Mouse (Mus musculus) MEL (cell line): ENCODE data around the gene Kcnj6. TPM values are rescaled to one million over a fixed set of nuclear protein-coding genes. Genes with fewer than 3 reads are reported as not detected.
A peak's percentile ranks its signal among the peaks of the same experiment; 100 is the strongest.

Experiments
- DNase-seq: peaks from one replicate; pipeline ENCODE4 v3.0.0; 2011; ENCODE audit warnings: low read depth, low spot score
- H3K27ac ChIP-seq: 2 replicates; pipeline ENCODE4 v1.5.1; 2012; ENCODE audit warnings: low read depth, mild to moderate bottlenecking, control low read depth, low read length, moderate library complexity; ENCODE audit not compliant: control insufficient read depth
- H3K27me3 ChIP-seq, 2 experiments: fragments of 150-350 bp in 1 of 2; sonication (generic) in 1 of 2; 2 replicates each; pipeline ENCODE4 v1.6.1; 2012; ENCODE audit warnings: low read length in 2 of 2, mild to moderate bottlenecking in 2 of 2, improper control_type of control experiment in 1 of 2, moderate library complexity in 1 of 2; ENCODE audit not compliant: insufficient read depth in 2 of 2, control insufficient read depth in 1 of 2
- H3K36me3 ChIP-seq, 2 experiments: 2 replicates each; pipeline ENCODE4 v1.6.1; 2012 to 2014; ENCODE audit warnings: low read length in 2 of 2, improper control_type of control experiment in 1 of 2, inconsistent platforms in 1 of 2, mild to moderate bottlenecking in 1 of 2; ENCODE audit not compliant: insufficient read depth in 2 of 2, control insufficient read depth in 1 of 2
- H3K4me1 ChIP-seq, 2 experiments: fragments of 150-350 bp in 1 of 2; sonication (generic) in 1 of 2; 2 replicates each; pipeline ENCODE4 v1.6.1; 2012; ENCODE audit warnings: low read length in 2 of 2, improper control_type of control experiment in 1 of 2, mild to moderate bottlenecking in 1 of 2; ENCODE audit not compliant: insufficient read depth in 2 of 2, control insufficient read depth in 1 of 2
- H3K4me3 ChIP-seq, 2 experiments: fragments of 150-350 bp in 1 of 2; sonication (generic) in 1 of 2; 2 replicates each; pipeline ENCODE4 v1.5.1; 2012; ENCODE audit warnings: low read depth in 2 of 2, low read length in 2 of 2, mild to moderate bottlenecking in 2 of 2, moderate library complexity in 2 of 2, control low read depth in 1 of 2, improper control_type of control experiment in 1 of 2; ENCODE audit not compliant: control insufficient read depth in 1 of 2, insufficient read depth in 1 of 2
- H3K79me2 ChIP-seq: 2 replicates; pipeline ENCODE4 v1.6.1; 2012; ENCODE audit warnings: mild to moderate bottlenecking, low read length, moderate library complexity; ENCODE audit not compliant: control insufficient read depth, poor library complexity, insufficient read depth
- H3K9ac ChIP-seq: 2 replicates; pipeline ENCODE4 v1.6.1; 2012; ENCODE audit warnings: low read depth, mild to moderate bottlenecking, control low read depth, low read length, moderate library complexity; ENCODE audit not compliant: control insufficient read depth, poor library complexity, severe bottlenecking
- H3K9me3 ChIP-seq: fragments of 150-350 bp; sonication (generic); replicated peaks from 2 replicates; pipeline ENCODE4 v1.6.1; 2012; ENCODE audit warnings: mild to moderate bottlenecking, low read length, improper control_type of control experiment, moderate library complexity; ENCODE audit not compliant: insufficient read depth
- CHD1 ChIP-seq: IDR thresholded peaks from 2 replicates; pipeline ENCODE4 v1.6.1; 2012; ENCODE audit warnings: low read depth, mild to moderate bottlenecking, inconsistent platforms, low read length, improper control_type of control experiment
- CTCF ChIP-seq, 3 experiments: IDR thresholded peaks in 2 of 3; conservative IDR thresholded peaks in 1 of 3; 2 replicates each; pipeline ENCODE4 v1.5.1; 2011 to 2012; ENCODE audit warnings: low read length in 3 of 3, low read depth in 2 of 3, mild to moderate bottlenecking in 2 of 3, improper control_type of control experiment in 1 of 3, inconsistent platforms in 1 of 3, mixed read lengths in 1 of 3, moderate library complexity in 1 of 3; ENCODE audit not compliant: control insufficient read depth in 1 of 3, insufficient read depth in 1 of 3, poor library complexity in 1 of 3, severe bottlenecking in 1 of 3
- E2F4 ChIP-seq: IDR thresholded peaks from 2 replicates; pipeline ENCODE4 v1.6.1; 2011; ENCODE audit warnings: low read depth, low read length, improper control_type of control experiment, borderline replicate concordance
- EP300 ChIP-seq, 2 experiments: IDR thresholded peaks; 2 replicates each; pipeline ENCODE4 v1.6.1; 2011; ENCODE audit warnings: improper control_type of control experiment in 2 of 2, low read length in 2 of 2, low read depth in 1 of 2, mild to moderate bottlenecking in 1 of 2
- ETS1 ChIP-seq: IDR thresholded peaks from 2 replicates; pipeline ENCODE4 v1.6.1; 2012; ENCODE audit warnings: low read depth, mild to moderate bottlenecking, inconsistent platforms, low read length, improper control_type of control experiment, moderate library complexity
- GABPA ChIP-seq: IDR thresholded peaks from 2 replicates; pipeline ENCODE4 v1.6.1; 2012; ENCODE audit warnings: low read depth, mild to moderate bottlenecking, inconsistent platforms, low read length, improper control_type of control experiment, moderate library complexity
- GATA1 ChIP-seq: IDR thresholded peaks from 2 replicates; pipeline ENCODE4 v1.6.1; 2011; ENCODE audit warnings: low read depth, low read length, improper control_type of control experiment
- HCFC1 ChIP-seq: IDR thresholded peaks from 2 replicates; pipeline ENCODE4 v1.6.1; 2012; ENCODE audit warnings: low read depth, mild to moderate bottlenecking, inconsistent platforms, low read length, improper control_type of control experiment, moderate library complexity
- JUND ChIP-seq: IDR thresholded peaks from 2 replicates; pipeline ENCODE4 v1.6.1; 2011; ENCODE audit warnings: low read depth, mild to moderate bottlenecking, improper control_type of control experiment, low read length
- MAX ChIP-seq: IDR thresholded peaks from 2 replicates; pipeline ENCODE4 v1.6.1; 2011; ENCODE audit warnings: low read length, improper control_type of control experiment
- MEF2A ChIP-seq: IDR thresholded peaks from 2 replicates; pipeline ENCODE4 v1.6.1; 2014; ENCODE audit warnings: low read depth, mild to moderate bottlenecking, inconsistent platforms, low read length, improper control_type of control experiment; ENCODE audit not compliant: poor library complexity, insufficient replicate concordance, severe bottlenecking; ENCODE audit errors: extremely low read depth
- MXI1 ChIP-seq: IDR thresholded peaks from 2 replicates; pipeline ENCODE4 v1.6.1; 2011; ENCODE audit warnings: mild to moderate bottlenecking, low read depth, low read length, improper control_type of control experiment
- MYB ChIP-seq: IDR thresholded peaks from 2 replicates; pipeline ENCODE4 v1.6.1; 2011; ENCODE audit warnings: mild to moderate bottlenecking, low read depth, low read length, improper control_type of control experiment
- NELFE ChIP-seq: IDR thresholded peaks from 2 replicates; pipeline ENCODE4 v1.6.1; 2011; ENCODE audit warnings: low read depth, low read length, improper control_type of control experiment
- NRF1 ChIP-seq: IDR thresholded peaks from 2 replicates; pipeline ENCODE4 v1.6.1; 2014; ENCODE audit warnings: low read depth, mild to moderate bottlenecking, inconsistent platforms, low read length, improper control_type of control experiment, moderate library complexity; ENCODE audit not compliant: poor library complexity, insufficient read depth, severe bottlenecking
- POLR2A ChIP-seq, 2 experiments: IDR thresholded peaks; 2 replicates each; pipeline ENCODE4 v1.6.1; 2011 to 2012; ENCODE audit warnings: low read length in 2 of 2, mild to moderate bottlenecking in 2 of 2, control low read depth in 1 of 2, improper control_type of control experiment in 1 of 2, low read depth in 1 of 2, moderate library complexity in 1 of 2; ENCODE audit not compliant: control insufficient read depth in 1 of 2, insufficient read depth in 1 of 2, poor library complexity in 1 of 2
- POLR2AphosphoS2 ChIP-seq: IDR thresholded peaks from 2 replicates; pipeline ENCODE4 v1.6.1; 2011; ENCODE audit warnings: low read length, improper control_type of control experiment
- POLR2AphosphoS5 ChIP-seq: IDR thresholded peaks from 2 replicates; pipeline ENCODE4 v1.6.1; 2012; ENCODE audit warnings: low read depth, borderline replicate concordance, mild to moderate bottlenecking, inconsistent platforms, low read length, moderate library complexity, mixed read lengths
- RAD21 ChIP-seq: IDR thresholded peaks from 2 replicates; pipeline ENCODE4 v1.6.1; 2011; ENCODE audit warnings: mild to moderate bottlenecking, low read depth, low read length, improper control_type of control experiment
- RCOR1 ChIP-seq: IDR thresholded peaks from 2 replicates; pipeline ENCODE4 v1.6.1; 2012; ENCODE audit warnings: low read depth, mild to moderate bottlenecking, inconsistent platforms, low read length, improper control_type of control experiment
- SIN3A ChIP-seq: IDR thresholded peaks from 2 replicates; pipeline ENCODE4 v1.6.1; 2012; ENCODE audit warnings: low read length, improper control_type of control experiment, inconsistent platforms
- SMC3 ChIP-seq: IDR thresholded peaks from 2 replicates; pipeline ENCODE4 v1.6.1; 2011; ENCODE audit warnings: low read depth, low read length, improper control_type of control experiment
- TBP ChIP-seq: IDR thresholded peaks from 2 replicates; pipeline ENCODE4 v1.8.0; 2011; ENCODE audit warnings: low read depth, low read length, improper control_type of control experiment
- ZC3H11A ChIP-seq: IDR thresholded peaks from 2 replicates; pipeline ENCODE4 v1.6.1; 2012; ENCODE audit warnings: low read depth, mild to moderate bottlenecking, inconsistent platforms, low read length, improper control_type of control experiment
- ZMIZ1 ChIP-seq: IDR thresholded peaks from 2 replicates; pipeline ENCODE4 v1.6.1; 2012; ENCODE audit warnings: low read depth, mild to moderate bottlenecking, inconsistent platforms, low read length, improper control_type of control experiment, moderate library complexity
- ZNF384 ChIP-seq: IDR thresholded peaks from 2 replicates; pipeline ENCODE4 v1.6.1; 2012; ENCODE audit warnings: low read depth, mild to moderate bottlenecking, inconsistent platforms, low read length, improper control_type of control experiment
- polyA plus RNA-seq, 2 experiments: library from polyadenylated mRNA; stranded (reverse) in 1 of 2; unstranded in 1 of 2; fragments of >175 nt in 1 of 2; fragments of >200 nt in 1 of 2; gene quantifications; 2 replicates each; pipeline versions ENCODE4 v1.2.1 to v1.2.4; 2012; ENCODE audit warnings: low replicate concordance in 2 of 2, low read depth in 1 of 2; ENCODE audit not compliant: insufficient read length in 2 of 2, insufficient read depth in 1 of 2, missing spikeins in 1 of 2
- total RNA-seq: library from RNA; depleted of rRNA; stranded (reverse); fragments of 300-350 nt; gene quantifications from 2 replicates; pipeline ENCODE4 v1.2.3, GENCODE M21; 2012

The Kcnj6 gene
- total and polyA plus RNA-seq, 3 experiments, result not detected

DNA sequence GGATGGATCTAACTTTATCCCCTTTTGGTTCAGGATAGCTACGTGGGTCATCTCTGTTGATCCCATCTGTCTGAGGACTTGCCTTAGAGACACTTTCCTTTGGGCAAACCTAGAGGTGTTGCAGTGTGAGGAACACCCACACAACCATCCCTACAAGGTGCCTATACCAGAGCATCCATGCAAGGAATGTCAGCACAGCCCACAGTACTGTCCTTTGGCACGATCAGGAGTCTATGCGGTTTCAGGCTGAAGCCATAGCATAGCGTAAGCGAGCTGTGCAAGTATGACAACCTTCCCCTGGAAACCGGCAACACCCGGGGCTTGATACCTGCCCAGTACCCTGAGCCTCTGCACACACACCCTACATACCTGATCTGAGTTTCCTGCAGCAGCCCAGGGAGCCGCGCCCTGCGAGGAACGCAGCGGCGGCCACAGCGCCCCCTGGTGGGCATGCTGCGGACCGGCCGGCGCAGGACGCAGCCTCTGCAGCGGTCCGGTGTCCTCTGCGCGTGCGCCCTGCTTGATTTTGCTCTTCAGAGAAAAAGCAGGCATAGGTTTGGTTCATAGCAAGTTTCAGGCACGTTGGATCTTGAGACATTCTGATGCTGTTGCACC, 283.9 kb downstream of the Kcnj6 start:
- Histone ChIP-seq H3K79me2 (no peaks in the 10 kb centered on the region), H3K4me3 (no peak overlapping the region), H3K27ac (no peak overlapping the region), H3K9me3 (no peaks in the 10 kb centered on the region)
- DNase-seq, result peak; percentile 36
- TF ChIP-seq MEF2A (no peak), NRF1 (no peak), CHD1 (no peak), JUND (no peak), GATA1 (no peak), SIN3A (no peak), CTCF (IDR thresholded peaks at IDR 0.05 in 2 of 3, conservative IDR thresholded peaks at IDR 0.05 in 1 of 3; ENCODE audit: control insufficient read depth in 1 of 3, insufficient read depth in 1 of 3, low read depth in 2 of 3, low read length in 3 of 3, poor library complexity in 1 of 3, severe bottlenecking in 1 of 3) (peak; percentile 54 to 87 (median 64); a peak in 5 of 6 replicates), ZMIZ1 (no peak), SMC3 (peak; percentile 70), GABPA (no peak), EP300 (IDR thresholded peaks at IDR 0.05; ENCODE audit: low read depth in 1 of 2, low read length in 2 of 2) (no peak), POLR2AphosphoS2 (no peak), RAD21 (peak; percentile 41), NELFE (no peak), HCFC1 (no peak), ZC3H11A (0 out of 2 replicates have a peak, but pooled peaks have one; percentile 19), MXI1 (no peak)
- TF ChIP-seq, all 39 proteins: peak for 4
- Histone ChIP-seq H3K4me1 (no peaks in the 10 kb centered on the region), H3K9ac (no peak overlapping the region), H3K36me3 (no peaks in the 10 kb centered on the region), H3K27me3 (no peaks in the 10 kb centered on the region; a peak in 1 of 4 replicates)

DNA sequence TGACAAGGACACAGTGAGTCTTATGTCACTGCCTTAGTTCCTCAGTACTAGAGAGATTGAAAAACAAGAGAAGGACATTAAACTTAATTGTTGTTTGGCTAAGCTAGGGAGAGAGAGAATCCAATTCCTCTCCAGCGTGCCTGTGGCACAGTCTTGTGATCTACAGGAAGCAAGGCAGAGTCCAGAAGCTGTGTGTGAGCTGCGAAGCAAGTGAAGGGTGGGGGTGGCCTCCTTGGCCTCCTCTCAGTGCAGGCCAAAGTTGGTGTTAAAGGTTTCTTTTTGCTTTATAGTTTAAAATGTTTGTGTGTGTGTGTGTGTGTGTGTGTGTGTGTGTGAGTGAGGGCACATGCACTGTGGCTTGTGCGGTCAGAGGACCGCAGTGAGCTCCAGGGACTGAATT, 295.5 kb downstream of the Kcnj6 start:
- Histone ChIP-seq H3K36me3 (peaks cover 0 to 3% of the 10 kb centered on the region in 2 experiments; a peak in 2 of 4 replicates), H3K4me3 (no peak overlapping the region), H3K9me3 (no peaks in the 10 kb centered on the region), H3K27ac (no peak overlapping the region), H3K4me1 (peaks cover 0 to 12% of the 10 kb centered on the region in 2 experiments; a peak in 2 of 4 replicates), H3K27me3 (no peaks in the 10 kb centered on the region), H3K79me2 (no peaks in the 10 kb centered on the region), H3K9ac (no peak overlapping the region)
- DNase-seq, result no peak
- no peak for TF ChIP-seq POLR2AphosphoS5
- no peak for TF ChIP-seq MAX
- no peak for TF ChIP-seq RCOR1
- no peak for TF ChIP-seq ZNF384
- no peak for TF ChIP-seq TBP
- no peak for TF ChIP-seq CTCF (IDR thresholded peaks at IDR 0.05 in 2 of 3, conservative IDR thresholded peaks at IDR 0.05 in 1 of 3; ENCODE audit: control insufficient read depth in 1 of 3, insufficient read depth in 1 of 3, low read depth in 2 of 3, low read length in 3 of 3, poor library complexity in 1 of 3, severe bottlenecking in 1 of 3)
- TF ChIP-seq ETS1, result no peak
- no peak for TF ChIP-seq E2F4
- TF ChIP-seq POLR2A (IDR thresholded peaks at IDR 0.05; ENCODE audit: control insufficient read depth in 1 of 2, insufficient read depth in 1 of 2, low read depth in 1 of 2, low read length in 2 of 2, poor library complexity in 1 of 2), result no peak
- TF ChIP-seq CHD1, result no peak
- TF ChIP-seq SMC3, result no peak
- TF ChIP-seq MYB, result no peak
